12 mouse cellular contexts compared by ENCODE assay signal in genomic region chr7:44638663-44639062, GRCm38 (mm10). TPM values are rescaled to one million over a fixed set of nuclear protein-coding genes. Genes with fewer than 3 reads are reported as not detected.
A peak's percentile ranks its signal among the peaks of the same experiment; 100 is the strongest.
DNase-seq lines count a peak whose midpoint lies in the region; ATAC-seq and TF ChIP-seq lines count a peak whose summit lies in the region.
"Had no signal": no experiment of that assay in that cellular context is flagged by ENCODE, and none has a peak within 500 bp of the region (broad histone marks: within the 10 kb centered on the region; RNA-seq: fewer than 3 reads in every experiment).

No protein-coding gene starts in this region.

- H3K9ac ChIP-seq in forebrain, embryonic 11.5 days (ENCODE audit: low read length), result no peak overlapping the region
- H3K9ac ChIP-seq in forebrain, postnatal 0 days, result no peak overlapping the region
- no peak overlapping the region for H3K9ac ChIP-seq in embryonic facial prominence, embryonic 15.5 days
- H3K9ac ChIP-seq in midbrain, embryonic 11.5 days (ENCODE audit: low read length), result no peak overlapping the region

- no peak overlapping the region for H3K27ac ChIP-seq in forebrain, embryonic 11.5 days (ENCODE audit: low read depth, low read length)
- H3K27ac ChIP-seq in forebrain, postnatal 0 days (ENCODE audit: low read depth, low read length), result no peak overlapping the region
- no peak overlapping the region for H3K27ac ChIP-seq in embryonic facial prominence, embryonic 15.5 days (replicated peaks)
- H3K27ac ChIP-seq in midbrain, embryonic 11.5 days (ENCODE audit: low read depth, low read length), result no peak overlapping the region
- H3K27ac ChIP-seq: gastrocnemius, adult 2 months had no signal

- no peaks in the 10 kb centered on the region for H3K9me3 ChIP-seq in forebrain, embryonic 11.5 days (ENCODE audit: control insufficient read depth, low read length)
- H3K9me3 ChIP-seq in forebrain, postnatal 0 days (ENCODE audit: low read length), result no peaks in the 10 kb centered on the region
- H3K9me3 ChIP-seq in embryonic facial prominence, embryonic 15.5 days (replicated peaks), result no peaks in the 10 kb centered on the region
- H3K9me3 ChIP-seq in midbrain, embryonic 11.5 days (ENCODE audit: control insufficient read depth, low read length), result no peaks in the 10 kb centered on the region

- 3% methylated on average over 16 of the region's 16 CpGs for WGBS in forebrain, embryonic 11.5 days
- 2% methylated on average over 16 of the region's 16 CpGs for WGBS in forebrain, postnatal 0 days
- WGBS in embryonic facial prominence, embryonic 15.5 days, result 4% methylated on average over 16 of the region's 16 CpGs
- 2% methylated on average over 16 of the region's 16 CpGs for WGBS in midbrain, embryonic 11.5 days

- no peak overlapping the region for H3K4me3 ChIP-seq in forebrain, embryonic 11.5 days (ENCODE audit: low read depth, low read length)
- no peak overlapping the region for H3K4me3 ChIP-seq in forebrain, postnatal 0 days (ENCODE audit: low read depth, low read length)
- no peak overlapping the region for H3K4me3 ChIP-seq in embryonic facial prominence, embryonic 15.5 days (replicated peaks)
- no peak overlapping the region for H3K4me3 ChIP-seq in midbrain, embryonic 11.5 days (ENCODE audit: low read depth, low read length)
- H3K4me3 ChIP-seq: gastrocnemius, adult 2 months had no signal

- no peak for ATAC-seq in forebrain, embryonic 11.5 days (replicated peaks; ENCODE audit: low FRiP score)
- no peak for ATAC-seq in forebrain, postnatal 0 days
- 0 out of 2 replicates have a peak, but pooled peaks have one; percentile 34 for ATAC-seq in embryonic facial prominence, embryonic 15.5 days (ENCODE audit: insufficient number of reproducible peaks, low FRiP score, low TSS enrichment, low read depth)
- 0 out of 2 replicates have a peak, but pooled peaks have one; percentile 33 for ATAC-seq in midbrain, embryonic 11.5 days (ENCODE audit: low FRiP score)

- peaks cover 26% of the 10 kb centered on the region for H3K27me3 ChIP-seq in forebrain, embryonic 11.5 days (ENCODE audit: control insufficient read depth, insufficient read depth, low read length)
- H3K27me3 ChIP-seq in forebrain, postnatal 0 days (ENCODE audit: insufficient read depth, low read length), result peaks cover 17% of the 10 kb centered on the region
- peaks cover 45% of the 10 kb centered on the region for H3K27me3 ChIP-seq in embryonic facial prominence, embryonic 15.5 days
- peaks cover 30% of the 10 kb centered on the region for H3K27me3 ChIP-seq in midbrain, embryonic 11.5 days (ENCODE audit: control insufficient read depth, insufficient read depth, low read length)

- no peaks in the 10 kb centered on the region for H3K36me3 ChIP-seq in forebrain, embryonic 11.5 days (ENCODE audit: control insufficient read depth, insufficient read depth, low read length)
- no peaks in the 10 kb centered on the region for H3K36me3 ChIP-seq in forebrain, postnatal 0 days (ENCODE audit: insufficient read depth)
- H3K36me3 ChIP-seq in embryonic facial prominence, embryonic 15.5 days, result no peaks in the 10 kb centered on the region
- H3K36me3 ChIP-seq in midbrain, embryonic 11.5 days (ENCODE audit: control insufficient read depth, insufficient read depth, low read length), result no peaks in the 10 kb centered on the region

- H3K4me1 ChIP-seq in forebrain, embryonic 11.5 days (replicated peaks; ENCODE audit: control insufficient read depth, insufficient read depth, low read length), result peaks cover 2% of the 10 kb centered on the region; the same call in 1 of the 2 replicates
- H3K4me1 ChIP-seq in forebrain, postnatal 0 days (ENCODE audit: insufficient read depth), result no peaks in the 10 kb centered on the region
- H3K4me1 ChIP-seq in embryonic facial prominence, embryonic 15.5 days, result no peaks in the 10 kb centered on the region
- no peaks in the 10 kb centered on the region for H3K4me1 ChIP-seq in midbrain, embryonic 11.5 days (ENCODE audit: control insufficient read depth, insufficient read depth, low read length)

- peak overlapping the region; percentile 33; the same call in 1 of the 2 replicates for H3K4me2 ChIP-seq in forebrain, embryonic 11.5 days (ENCODE audit: low read depth, low read length, severe bottlenecking)
- no peak overlapping the region for H3K4me2 ChIP-seq in forebrain, postnatal 0 days (ENCODE audit: low read depth)
- peak overlapping the region; percentile 17; the same call in 1 of the 2 replicates for H3K4me2 ChIP-seq in embryonic facial prominence, embryonic 15.5 days (replicated peaks)
- 0 out of 2 replicates have a peak overlapping the region, but pooled peaks have one; percentile 2 for H3K4me2 ChIP-seq in midbrain, embryonic 11.5 days

- TF ChIP-seq CTCF in forebrain, postnatal 0 days (IDR thresholded peaks at IDR 0.05; ENCODE audit: low read depth), result no peak

- DNase-seq in forebrain, embryonic 11.5 days (ENCODE audit: low spot score), result no peak
- no peak for DNase-seq in forebrain, postnatal 0 days
- peak; percentile 19 for DNase-seq in A20 (ENCODE audit: low read depth, low spot score)
- DNase-seq in midbrain, embryonic 11.5 days (ENCODE audit: low spot score, missing footprints), result no peak
- DNase-seq in cerebellum, adult 18-20 months, result no peak
- DNase-seq in frontal cortex, postnatal 36 days (ENCODE audit: low spot score in 2 of 2), result no peak
- DNase-seq in ovary, postnatal 36 days (ENCODE audit: low spot score), result no peak
- DNase-seq: gastrocnemius, adult 2 months; heart, postnatal 10 days had no signal

RNA-seq across cellular contexts. Expression of gene Myh14, which starts 32.0 kb away (rescaled TPM):
- 1.7 and 2.6 TPM in 2 replicates for polyA plus RNA-seq in forebrain, embryonic 11.5 days (2014; fragmentation: Nextera tagmentation; extraction: Ambion mirVana)
- total RNA-seq in forebrain, postnatal 0 days (2014; rRNA removed), result 4.5 and 11.9 TPM in 2 replicates
- polyA plus RNA-seq in forebrain, postnatal 0 days (2015; fragmentation: Nextera tagmentation; extraction: Ambion mirVana), result 2.9 and 4.2 TPM in 2 replicates
- 20.0 and 23.0 TPM in 2 replicates for polyA plus RNA-seq in embryonic facial prominence, embryonic 15.5 days (2015; fragmentation: Nextera tagmentation; extraction: Ambion mirVana)
- 1.1 and 1.3 TPM in 2 replicates for polyA plus RNA-seq in midbrain, embryonic 11.5 days (2014; fragmentation: Nextera tagmentation; extraction: Ambion mirVana)
- total RNA-seq: common myeloid progenitor, adult 5-6 weeks; megakaryocyte progenitor cell, adult 5-6 weeks had no signal

RNA-seq across cellular contexts. Expression of gene Kcnc3, which starts 48.2 kb away (rescaled TPM):
- polyA plus RNA-seq in forebrain, embryonic 11.5 days (2014; fragmentation: Nextera tagmentation; extraction: Ambion mirVana), result 1.8 and 2.0 TPM in 2 replicates
- 6.0 and 8.6 TPM in 2 replicates for total RNA-seq in forebrain, postnatal 0 days (2014; rRNA removed)
- polyA plus RNA-seq in forebrain, postnatal 0 days (2015; fragmentation: Nextera tagmentation; extraction: Ambion mirVana), result 4.2 and 5.2 TPM in 2 replicates
- polyA plus RNA-seq in embryonic facial prominence, embryonic 15.5 days (2015; fragmentation: Nextera tagmentation; extraction: Ambion mirVana), result 0.46 and 0.84 TPM in 2 replicates
- polyA plus RNA-seq in midbrain, embryonic 11.5 days (2014; fragmentation: Nextera tagmentation; extraction: Ambion mirVana), result 0.86 and 1.3 TPM in 2 replicates

Comparison
In these comparisons a context has a peak if more than half of its experiments do, and no peak if none do; other contexts are left out.
1. ATAC-seq: peak in embryonic facial prominence, embryonic 15.5 days (single experiment) and midbrain, embryonic 11.5 days (single experiment); none in forebrain, embryonic 11.5 days (single experiment) and forebrain, postnatal 0 days (single experiment).